Mouse (Mus musculus) layer of hippocampus, postnatal 10 days (tissue): ENCODE measurements around the gene BC049762. TPM values are rescaled to one million over a fixed set of nuclear protein-coding genes. Genes with fewer than 3 reads are reported as not detected.

Experiments
- DNase-seq, 2 experiments: peaks; one replicate each; pipeline ENCODE4 v3.0.0; 2021; ENCODE audit warnings: low spot score in 2 of 2
- total RNA-seq, 2 experiments: library from RNA; stranded (reverse); gene quantifications; 2 replicates each; pipeline ENCODE4 v1.2.3; 2021

The BC049762 gene
- total RNA-seq, 2 experiments from 2014 or later = not detected

DNA sequence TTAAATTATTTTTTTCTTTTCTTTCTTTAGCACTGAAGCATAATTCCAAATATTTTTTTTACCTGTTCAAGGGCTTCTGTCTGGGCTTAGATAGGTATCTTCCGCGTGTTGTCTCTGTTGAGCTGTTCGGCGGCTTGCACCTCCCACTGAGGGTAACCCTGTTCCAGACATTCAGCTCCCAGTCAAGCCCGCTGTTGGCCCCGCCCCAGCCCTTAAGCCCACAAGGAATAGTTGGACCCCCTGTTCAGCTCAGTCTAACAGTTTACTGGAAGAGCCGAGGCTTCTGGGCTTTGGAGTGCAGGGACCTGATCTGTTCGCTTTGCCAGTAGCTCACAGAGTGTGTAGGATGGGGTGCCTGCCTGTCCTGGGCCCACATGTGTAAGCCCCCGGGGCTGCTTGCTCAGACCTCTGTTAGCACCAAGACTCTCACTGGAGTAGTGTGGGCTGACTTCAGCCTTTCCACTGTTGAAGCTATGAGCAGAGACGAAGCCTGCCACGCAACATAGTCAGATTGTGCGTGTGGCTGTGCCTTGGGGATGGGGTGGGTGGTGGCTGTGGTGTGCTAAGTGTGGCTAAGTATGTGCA lies 43.4 kb downstream of the BC049762 start:
- DNase-seq = no peak

GRCm38 (mm10) chr11:51214021-51214420 lies 48.8 kb downstream of the BC049762 start:
- no peak for DNase-seq

DNA sequence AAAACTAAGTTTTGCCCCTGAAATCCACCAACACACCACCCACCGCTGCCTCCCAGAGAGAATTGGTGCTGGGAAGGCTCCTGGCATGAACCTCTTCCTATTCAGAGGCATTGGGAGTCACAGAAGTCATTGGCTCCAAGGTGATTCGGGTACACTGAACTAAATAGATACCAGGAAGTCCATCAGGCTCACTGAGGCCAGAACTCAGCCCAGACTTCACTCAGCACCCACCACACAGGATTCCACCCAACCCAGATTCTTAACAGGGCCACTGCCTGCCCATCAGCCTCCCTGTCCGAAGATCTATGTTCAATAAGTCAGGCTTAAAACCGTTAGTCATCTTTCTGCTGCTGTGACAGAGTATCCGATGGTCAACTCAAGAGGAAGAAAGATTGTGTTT lies 51.4 kb downstream of the BC049762 start:
- no peak for DNase-seq

GRCm38 (mm10) chr11:51207758-51208157 lies 55.1 kb downstream of the BC049762 start:
- DNase-seq = no peak

Other genes with a start within 250 kb of the BC049762 start
- gene Olfr54, start 248.8 kb downstream of the BC049762 start, total RNA-seq = not detected
- not detected for gene Olfr1375, start 214.9 kb downstream of the BC049762 start, total RNA-seq
- gene Zfp354a, start 203.8 kb downstream of the BC049762 start, total RNA-seq = 10 to 100 TPM in 1 of 2 experiments, 1 to 10 TPM in 1; 9.0 to 10.0 TPM
- gene Gm12569, start 42.6 kb downstream of the BC049762 start, total RNA-seq = not detected
- 100 to 1,000 TPM; 111 to 122 TPM for gene Clk4, start 1.3 kb downstream of the BC049762 start, total RNA-seq
- gene Col23a1, start 26.9 kb upstream of the BC049762 start, total RNA-seq = 1 to 10 TPM; 9.0 to 9.9 TPM